Mouse (Mus musculus): ENCODE results near the gene Sdk1. TPM values are rescaled to one million over a fixed set of nuclear protein-coding genes. Genes with fewer than 3 reads are reported as not detected.

Sdk1 gene
- total and polyA plus RNA-seq, 3 experiments: not detected

GRCm38 (mm10) chr5:141768761-141769515, 527.6 kb downstream of the Sdk1 start:
- H3K27me3 ChIP-seq (ENCODE audit: control insufficient read depth in 1 of 2, insufficient read depth in 2 of 2, low read length in 2 of 2): no peaks in the 10 kb centered on the region
- H3K9me3 ChIP-seq (replicated peaks; ENCODE audit: insufficient read depth, low read length): no peaks in the 10 kb centered on the region
- no peak overlapping the region for H3K9ac ChIP-seq (ENCODE audit: control insufficient read depth, low read depth, low read length, poor library complexity, severe bottlenecking)
- no peak overlapping the region for H3K4me3 ChIP-seq (ENCODE audit: control insufficient read depth in 1 of 2, insufficient read depth in 1 of 2, low read depth in 2 of 2, low read length in 2 of 2)
- no peaks in the 10 kb centered on the region for H3K79me2 ChIP-seq (ENCODE audit: control insufficient read depth, insufficient read depth, low read length, poor library complexity)
- TF ChIP-seq CHD1 (IDR thresholded peaks at IDR 0.05; ENCODE audit: low read depth, low read length): no peak
- TF ChIP-seq MAZ (IDR thresholded peaks at IDR 0.05; ENCODE audit: low read depth, low read length): no peak
- no peaks in the 10 kb centered on the region for H3K36me3 ChIP-seq (ENCODE audit: control insufficient read depth in 1 of 2, insufficient read depth in 2 of 2, low read length in 2 of 2)
- DNase-seq (ENCODE audit: low read depth, low spot score): no peak
- no peaks in the 10 kb centered on the region for H3K4me1 ChIP-seq (ENCODE audit: control insufficient read depth in 1 of 2, insufficient read depth in 2 of 2, low read length in 2 of 2)
- no peak overlapping the region for H3K27ac ChIP-seq (ENCODE audit: control insufficient read depth, low read depth, low read length)

GRCm38 (mm10) chr5:141771516-141771915, 530.2 kb downstream of the Sdk1 start:
- H3K4me1 ChIP-seq (ENCODE audit: control insufficient read depth in 1 of 2, insufficient read depth in 2 of 2, low read length in 2 of 2): no peaks in the 10 kb centered on the region
- TF ChIP-seq SMC3 (IDR thresholded peaks at IDR 0.05; ENCODE audit: low read depth, low read length) (no peak), MXI1 (IDR thresholded peaks at IDR 0.05; ENCODE audit: low read depth, low read length) (no peak), HCFC1 (IDR thresholded peaks at IDR 0.05; ENCODE audit: low read depth, low read length) (no peak), POLR2A (IDR thresholded peaks at IDR 0.05; ENCODE audit: control insufficient read depth in 1 of 2, insufficient read depth in 1 of 2, low read depth in 1 of 2, low read length in 2 of 2, poor library complexity in 1 of 2) (no peak), JUND (IDR thresholded peaks at IDR 0.05; ENCODE audit: low read depth, low read length) (no peak), USF2 (IDR thresholded peaks at IDR 0.05; ENCODE audit: borderline replicate concordance in 1 of 2, insufficient read depth in 1 of 2, low read depth in 1 of 2, low read length in 2 of 2) (no peak), RAD21 (IDR thresholded peaks at IDR 0.05; ENCODE audit: low read depth, low read length) (no peak)
- H3K27ac ChIP-seq (ENCODE audit: control insufficient read depth, low read depth, low read length): no peak overlapping the region
- no peaks in the 10 kb centered on the region for H3K9me3 ChIP-seq (replicated peaks; ENCODE audit: insufficient read depth, low read length)
- H3K36me3 ChIP-seq (ENCODE audit: control insufficient read depth in 1 of 2, insufficient read depth in 2 of 2, low read length in 2 of 2): no peaks in the 10 kb centered on the region
- no peaks in the 10 kb centered on the region for H3K79me2 ChIP-seq (ENCODE audit: control insufficient read depth, insufficient read depth, low read length, poor library complexity)
- H3K9ac ChIP-seq (ENCODE audit: control insufficient read depth, low read depth, low read length, poor library complexity, severe bottlenecking): no peak overlapping the region
- DNase-seq (ENCODE audit: low read depth, low spot score): no peak
- no peak overlapping the region for H3K4me3 ChIP-seq (ENCODE audit: control insufficient read depth in 1 of 2, insufficient read depth in 1 of 2, low read depth in 2 of 2, low read length in 2 of 2)
- H3K27me3 ChIP-seq (ENCODE audit: control insufficient read depth in 1 of 2, insufficient read depth in 2 of 2, low read length in 2 of 2): no peaks in the 10 kb centered on the region

GRCm38 (mm10) chr5:141778231-141778630, 536.9 kb downstream of the Sdk1 start:
- Histone ChIP-seq H3K79me2 (ENCODE audit: control insufficient read depth, insufficient read depth, low read length, poor library complexity) (no peaks in the 10 kb centered on the region), H3K4me3 (ENCODE audit: control insufficient read depth in 1 of 2, insufficient read depth in 1 of 2, low read depth in 2 of 2, low read length in 2 of 2) (no peak overlapping the region), H3K4me1 (ENCODE audit: control insufficient read depth in 1 of 2, insufficient read depth in 2 of 2, low read length in 2 of 2) (no peaks in the 10 kb centered on the region), H3K27ac (ENCODE audit: control insufficient read depth, low read depth, low read length) (no peak overlapping the region), H3K9ac (ENCODE audit: control insufficient read depth, low read depth, low read length, poor library complexity, severe bottlenecking) (no peak overlapping the region), H3K9me3 (replicated peaks; ENCODE audit: insufficient read depth, low read length) (no peaks in the 10 kb centered on the region), H3K27me3 (ENCODE audit: control insufficient read depth in 1 of 2, insufficient read depth in 2 of 2, low read length in 2 of 2) (no peaks in the 10 kb centered on the region), H3K36me3 (ENCODE audit: control insufficient read depth in 1 of 2, insufficient read depth in 2 of 2, low read length in 2 of 2) (no peaks in the 10 kb centered on the region)
- DNase-seq (ENCODE audit: low read depth, low spot score): no peak
- TF ChIP-seq NRF1 (IDR thresholded peaks at IDR 0.05; ENCODE audit: insufficient read depth, low read depth, low read length, poor library complexity, severe bottlenecking): no peak
- no peak for TF ChIP-seq BHLHE40 (IDR thresholded peaks at IDR 0.05; ENCODE audit: borderline replicate concordance, low read depth, low read length)
- no peak for TF ChIP-seq POLR2AphosphoS5 (IDR thresholded peaks at IDR 0.05; ENCODE audit: borderline replicate concordance, low read depth, low read length)
- no peak for TF ChIP-seq JUND (IDR thresholded peaks at IDR 0.05; ENCODE audit: low read depth, low read length)
- TF ChIP-seq MEF2A (IDR thresholded peaks at IDR 0.05; ENCODE audit: extremely low read depth, insufficient replicate concordance, low read depth, low read length, poor library complexity, severe bottlenecking): no peak
- no peak for TF ChIP-seq ZKSCAN1 (IDR thresholded peaks at IDR 0.05; ENCODE audit: low read depth, low read length)
- TF ChIP-seq MAFK (IDR thresholded peaks at IDR 0.05; ENCODE audit: borderline replicate concordance, low read depth, low read length): no peak
- TF ChIP-seq MXI1 (IDR thresholded peaks at IDR 0.05; ENCODE audit: low read depth, low read length): no peak
- TF ChIP-seq POLR2A (IDR thresholded peaks at IDR 0.05; ENCODE audit: control insufficient read depth in 1 of 2, insufficient read depth in 1 of 2, low read depth in 1 of 2, low read length in 2 of 2, poor library complexity in 1 of 2): no peak
- no peak for TF ChIP-seq TAL1 (IDR thresholded peaks at IDR 0.05; ENCODE audit: low read length)
- TF ChIP-seq TBP (IDR thresholded peaks at IDR 0.05; ENCODE audit: low read depth, low read length): no peak
- no peak for TF ChIP-seq SMC3 (IDR thresholded peaks at IDR 0.05; ENCODE audit: low read depth, low read length)
- TF ChIP-seq MYC (IDR thresholded peaks at IDR 0.05; ENCODE audit: low read depth, low read length): no peak
- no peak for TF ChIP-seq POLR2AphosphoS2 (IDR thresholded peaks at IDR 0.05; ENCODE audit: low read length)
- TF ChIP-seq EP300 (IDR thresholded peaks at IDR 0.05; ENCODE audit: low read depth in 1 of 2, low read length in 2 of 2): no peak
- no peak for TF ChIP-seq E2F4 (IDR thresholded peaks at IDR 0.05; ENCODE audit: borderline replicate concordance, low read depth, low read length)

All from MEL (cell line).